Mouse (Mus musculus) thymus, adult 2 months (tissue): ENCODE measurements at regions not wholly inside any gene's neighbourhood (a gene's known extent, or its start where the extent isn't known, plus 50 kb on each side); places are given as distances from the start of the nearest gene placed in this dataset.

Experiments
- CTCF ChIP-seq: fragments of 200-500 bp; IDR thresholded peaks from 2 replicates; pipeline ENCODE4 v1.5.1; 2012; ENCODE audit warnings: mild to moderate bottlenecking, control low read depth, low read length, moderate library complexity, borderline replicate concordance; ENCODE audit not compliant: control insufficient read depth, poor library complexity, insufficient read depth; ENCODE audit errors: extremely low read depth
- POLR2A ChIP-seq: fragments of 200-500 bp; IDR thresholded peaks from 2 replicates; pipeline ENCODE4 v1.6.1; 2012; ENCODE audit warnings: mild to moderate bottlenecking, low read length, control low read depth, moderate library complexity; ENCODE audit not compliant: control insufficient read depth, poor library complexity, insufficient read depth; ENCODE audit errors: extremely low read depth

- TF ChIP-seq POLR2A, result no peak
- TF ChIP-seq CTCF, result no peak
Measured at GRCm38 (mm10) chr9:85407592-85407991, 80.4 kb upstream of the Tent5a start.
